ENCODE assay signal across 8 mouse cellular contexts in the genomic region with DNA sequence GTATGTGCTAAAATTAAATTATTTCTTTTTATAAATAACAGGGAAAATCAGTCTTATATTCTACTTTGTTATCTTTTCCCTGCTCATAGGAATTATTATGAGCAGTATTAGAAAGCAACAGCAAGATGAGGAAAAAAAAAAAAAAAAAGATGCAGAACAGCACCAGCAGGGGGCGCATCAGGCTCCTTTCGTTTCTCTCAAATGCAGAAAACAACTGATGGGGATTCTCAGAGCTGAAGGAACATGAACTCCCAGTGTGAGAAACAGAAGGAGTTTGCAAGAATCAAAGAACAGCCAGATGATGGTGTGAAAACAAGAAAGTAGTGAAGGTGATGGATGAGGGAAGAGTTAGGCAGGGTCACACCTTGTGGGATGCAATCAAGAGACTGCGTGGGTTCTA.
DNase-seq lines count a peak whose midpoint lies in the region; ATAC-seq and TF ChIP-seq lines count a peak whose summit lies in the region.

No protein-coding gene starts in this region.

- no peak overlapping the region for H3K4me3 ChIP-seq in left cerebral cortex, adult 2 months

- peak; percentile 28 for DNase-seq in gastrocnemius, postnatal 10 days
- DNase-seq in gastrocnemius, postnatal 36 days, result no peak
- DNase-seq in ovary, postnatal 14 days (ENCODE audit: low spot score), result peak; percentile 13
- no peak for DNase-seq in ovary, postnatal 10 days (ENCODE audit: low spot score)
- peak; percentile 77 to 80 for DNase-seq in cerebellum, postnatal 10 days
- peak; percentile 26 to 39 for DNase-seq in left cerebral cortex, adult 2 months (ENCODE audit: extremely low spot score in 1 of 2, low spot score in 2 of 2)

- no peak overlapping the region for H3K27ac ChIP-seq in left cerebral cortex, adult 2 months

- TF ChIP-seq CTCF in left cerebral cortex, adult 2 months (IDR thresholded peaks at IDR 0.05), result peak; percentile 75

- no peak for ATAC-seq in activated CD4-positive, CD25-positive, alpha-beta regulatory T cell, adult 4 months
- ATAC-seq in megakaryocyte, adult 5-6 weeks (ENCODE audit: poor library complexity, severe bottlenecking), result no peak

- intact Hi-C loops in gastrocnemius, postnatal 36 days (cut with DNase I), result no loop called here
- intact Hi-C loops in left cerebral cortex, adult 2 months (cut with DNase I), result loop anchor here (2.0 to 5.0 kb wide), 2 partner anchors 186 to 350 kb away; no protein-coding TSS in a partner anchor

Comparison
In these comparisons a context has a peak if more than half of its experiments do, and no peak if none do; other contexts are left out.
1. DNase-seq: peak in gastrocnemius, postnatal 10 days (single experiment), ovary, postnatal 14 days (single experiment), cerebellum, postnatal 10 days (2 of 2) and left cerebral cortex, adult 2 months (2 of 2); none in gastrocnemius, postnatal 36 days (0 of 2) and ovary, postnatal 10 days (single experiment).